Mouse (Mus musculus) lung, embryonic 16.5 days (tissue): ENCODE measurements around the gene Pou2f3. TPM values are rescaled to one million over a fixed set of nuclear protein-coding genes. Genes with fewer than 3 reads are reported as not detected.

Experiments
- ATAC-seq: fragments of 200-750 bp; cut with Nextera tagmentation; 2 replicates; pipeline ENCODE4 v1.8.0; 2017; ENCODE audit warnings: low read depth, mild to moderate bottlenecking, moderate library complexity
- H3K27ac ChIP-seq: fragments of 300-500 bp; sonication (generic); 2 replicates; pipeline ENCODE4 v1.5.1; 2014; ENCODE audit warnings: mild to moderate bottlenecking, control low read depth, low read length
- H3K27me3 ChIP-seq: fragments of 300-500 bp; sonication (generic); 2 replicates; pipeline ENCODE4 v1.6.1; 2014; ENCODE audit warnings: low read depth, low read length, mixed read lengths; ENCODE audit not compliant: control insufficient read depth, insufficient read depth
- H3K36me3 ChIP-seq: fragments of 300-500 bp; sonication (generic); 2 replicates; pipeline ENCODE4 v1.6.1; 2014; ENCODE audit warnings: low read length; ENCODE audit not compliant: control insufficient read depth, insufficient read depth
- H3K4me1 ChIP-seq: fragments of 300-500 bp; sonication (generic); replicated peaks from 2 replicates; pipeline ENCODE4 v1.6.1; 2014; ENCODE audit warnings: low read length, mixed read lengths; ENCODE audit not compliant: control insufficient read depth, insufficient read depth
- H3K4me2 ChIP-seq: fragments of 300-500 bp; sonication (generic); 2 replicates; pipeline ENCODE4 v1.6.1; 2014; ENCODE audit warnings: low read depth, low read length, control low read depth
- H3K4me3 ChIP-seq: fragments of 300-500 bp; sonication (generic); 2 replicates; pipeline ENCODE4 v1.5.1; 2014; ENCODE audit warnings: mild to moderate bottlenecking, low read length, control low read depth
- H3K9ac ChIP-seq: fragments of 300-500 bp; sonication (generic); 2 replicates; pipeline ENCODE4 v1.6.1; 2014; ENCODE audit warnings: low read length, control low read depth
- H3K9me3 ChIP-seq: fragments of 300-500 bp; sonication (generic); 2 replicates; pipeline ENCODE4 v1.6.1; 2016; ENCODE audit warnings: low read length; ENCODE audit not compliant: control insufficient read depth
- WGBS: fragments of 180-500 bp; shearing (Covaris S2); extraction: QIAGEN DNeasy Blood & Tissue Kit; methylation state at CpG from one replicate; pipeline ENCODE4 v1.1.7; 2014; 5-methylcytosine and 5-hydroxymethylcytosine counted together
- polyA plus RNA-seq: library from polyadenylated mRNA; unstranded; fragments of >200 nt; fragmentation: Nextera tagmentation; extraction: Ambion mirVana; gene quantifications from 2 replicates; pipeline ENCODE4 v1.2.1, GENCODE M21; 2015

The Pou2f3 gene
- polyA plus RNA-seq, 1 experiment from 2014 or later = 0.13 TPM

DNA sequence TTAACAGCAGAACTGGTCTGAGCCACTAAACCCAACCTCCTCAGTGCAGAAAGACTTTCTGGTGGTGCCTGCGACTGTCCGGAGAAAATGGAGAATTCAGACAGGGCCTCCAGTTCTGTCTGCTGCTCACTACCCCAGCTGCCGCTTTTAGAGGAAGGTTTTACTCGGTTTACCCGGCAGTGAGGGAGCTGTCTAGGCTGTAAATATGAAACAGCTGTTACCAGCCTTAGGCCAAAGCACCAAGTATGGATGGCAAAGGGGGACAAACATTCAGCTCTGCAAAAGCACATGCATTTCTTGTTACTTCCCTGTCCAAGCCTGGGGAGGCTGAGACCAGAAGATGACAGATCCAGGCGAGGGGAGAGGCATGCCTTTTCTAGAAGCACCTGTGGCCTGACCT lies 43.8 kb downstream of the Pou2f3 start:
- WGBS = 62% methylated on average over 6 of the region's 6 CpGs
- ATAC-seq = peak; percentile 17; the same call in 1 of the 2 replicates
- H3K27ac ChIP-seq = no peak overlapping the region
- no peak overlapping the region for H3K4me2 ChIP-seq
- H3K4me1 ChIP-seq = peaks cover 4% of the 10 kb centered on the region; the same call in 1 of the 2 replicates
- no peaks in the 10 kb centered on the region for H3K27me3 ChIP-seq
- H3K9me3 ChIP-seq = no peaks in the 10 kb centered on the region
- no peaks in the 10 kb centered on the region for H3K36me3 ChIP-seq
- H3K9ac ChIP-seq = no peak overlapping the region
- no peak overlapping the region for H3K4me3 ChIP-seq

DNA sequence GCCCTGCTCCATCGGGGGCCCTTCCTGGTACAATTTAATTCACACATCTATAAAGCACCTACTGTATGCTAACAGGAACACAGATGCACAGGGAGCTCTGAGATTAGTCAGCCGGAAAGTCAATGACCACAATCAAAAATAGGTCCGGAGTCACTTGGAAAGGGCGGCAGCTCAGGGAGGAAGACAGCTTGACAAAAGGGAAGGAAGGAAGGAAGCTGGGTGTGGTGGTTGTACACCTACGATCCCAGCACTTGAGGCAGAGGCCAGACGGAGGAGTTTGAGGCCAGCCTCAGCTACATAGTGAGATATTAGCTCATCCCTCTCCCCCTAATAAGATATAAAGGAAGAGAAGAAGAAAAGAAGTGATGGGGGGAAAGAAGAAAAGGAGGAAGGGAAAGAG lies 54.2 kb downstream of the Pou2f3 start:
- H3K4me1 ChIP-seq = no peaks in the 10 kb centered on the region
- no peaks in the 10 kb centered on the region for H3K9me3 ChIP-seq
- WGBS = 57% methylated on average over 6 of the region's 6 CpGs

DNA sequence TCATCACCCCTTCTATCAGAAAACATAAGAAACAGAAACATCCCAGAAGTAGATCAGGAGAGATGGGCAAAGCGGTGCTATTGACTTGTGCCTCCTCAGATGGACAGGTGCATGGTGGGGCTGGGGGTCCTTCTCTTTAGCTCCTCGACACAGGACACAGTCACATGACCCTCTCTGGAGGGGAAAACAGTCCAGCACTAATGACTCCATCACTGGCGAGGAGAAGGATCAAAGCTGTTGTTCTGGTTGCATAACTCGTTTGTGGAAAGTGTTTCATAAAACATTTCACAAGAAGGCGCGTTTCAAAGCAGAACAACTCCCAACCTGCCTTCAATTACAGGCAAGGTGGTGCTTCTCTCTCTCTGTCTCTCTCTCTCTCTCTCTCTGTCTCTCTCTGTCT lies 58.4 kb downstream of the Pou2f3 start:
- no peak overlapping the region for H3K4me3 ChIP-seq
- no peaks in the 10 kb centered on the region; the same call in none of the 2 replicates for H3K27me3 ChIP-seq
- peaks cover 8% of the 10 kb centered on the region for H3K4me1 ChIP-seq
- no peak overlapping the region for H3K9ac ChIP-seq
- no peaks in the 10 kb centered on the region for H3K36me3 ChIP-seq
- H3K9me3 ChIP-seq = no peaks in the 10 kb centered on the region
- WGBS = 71% methylated on average over 6 of the region's 6 CpGs
- H3K4me2 ChIP-seq = no peak overlapping the region
- no peak overlapping the region for H3K27ac ChIP-seq
- no peak for ATAC-seq

More for the DNA sequence above, 54.2 kb downstream of the Pou2f3 start:
- Histone ChIP-seq H3K27me3 (no peaks in the 10 kb centered on the region), H3K4me3 (no peak overlapping the region), H3K9ac (no peak overlapping the region), H3K27ac (no peak overlapping the region), H3K36me3 (no peaks in the 10 kb centered on the region), H3K4me2 (no peak overlapping the region)
- ATAC-seq = no peak

DNA sequence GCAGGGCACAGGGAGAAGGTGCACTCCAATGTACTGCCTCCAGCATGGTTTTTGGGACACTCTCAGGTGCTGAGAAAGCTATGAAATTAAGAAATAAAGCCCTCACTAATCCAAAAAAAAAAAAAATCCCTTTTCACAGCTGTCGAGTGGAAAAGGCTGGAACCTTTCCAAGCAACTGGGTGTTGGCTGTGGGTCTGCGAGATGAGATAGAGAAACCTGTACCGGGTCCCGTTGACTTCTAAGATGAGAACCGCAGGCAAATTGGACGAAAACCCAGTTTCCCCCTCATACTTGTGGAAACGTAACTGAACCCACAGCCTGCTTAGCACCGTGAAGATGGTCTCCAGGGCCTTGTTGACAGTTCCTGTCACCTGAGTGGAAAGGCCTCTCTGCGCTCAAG lies 59.2 kb downstream of the Pou2f3 start:
- Histone ChIP-seq H3K27me3 (no peaks in the 10 kb centered on the region; the same call in none of the 2 replicates), H3K27ac (no peak overlapping the region), H3K9ac (no peak overlapping the region), H3K4me1 (peaks cover 8% of the 10 kb centered on the region), H3K4me3 (no peak overlapping the region), H3K36me3 (no peaks in the 10 kb centered on the region), H3K4me2 (no peak overlapping the region), H3K9me3 (no peaks in the 10 kb centered on the region)
- WGBS = 46% methylated on average over 9 of the region's 9 CpGs
- no peak for ATAC-seq

DNA sequence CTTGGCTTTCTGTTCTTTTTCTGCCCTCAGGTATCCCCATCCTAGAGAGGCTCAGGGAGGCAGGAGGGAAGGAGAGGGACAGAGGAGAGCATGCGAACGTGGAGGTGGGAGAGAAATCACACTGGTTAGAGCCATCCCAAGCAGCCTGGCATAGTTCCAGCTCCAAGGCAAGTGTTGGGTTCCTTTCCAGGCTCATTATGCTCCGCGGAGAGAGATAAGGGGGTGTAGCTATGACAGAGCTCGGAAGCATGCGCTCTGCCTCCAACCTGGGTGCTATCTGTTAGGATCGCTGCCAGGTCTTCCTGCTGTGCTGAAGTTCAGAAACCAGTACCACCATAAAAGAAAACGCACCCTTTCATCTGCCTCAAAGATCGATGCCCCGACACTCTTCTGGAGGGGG lies 60.1 kb downstream of the Pou2f3 start:
- no peak overlapping the region for H3K9ac ChIP-seq
- peaks cover 8% of the 10 kb centered on the region for H3K4me1 ChIP-seq
- H3K27me3 ChIP-seq = no peaks in the 10 kb centered on the region; the same call in none of the 2 replicates
- H3K9me3 ChIP-seq = no peaks in the 10 kb centered on the region
- H3K4me3 ChIP-seq = no peak overlapping the region
- peak overlapping the region; percentile 24; the same call in 1 of the 2 replicates for H3K4me2 ChIP-seq
- H3K27ac ChIP-seq = no peak overlapping the region
- peak; percentile 17; the same call in 1 of the 2 replicates for ATAC-seq
- no peaks in the 10 kb centered on the region for H3K36me3 ChIP-seq
- WGBS = 9% methylated on average over 10 of the region's 10 CpGs

DNA sequence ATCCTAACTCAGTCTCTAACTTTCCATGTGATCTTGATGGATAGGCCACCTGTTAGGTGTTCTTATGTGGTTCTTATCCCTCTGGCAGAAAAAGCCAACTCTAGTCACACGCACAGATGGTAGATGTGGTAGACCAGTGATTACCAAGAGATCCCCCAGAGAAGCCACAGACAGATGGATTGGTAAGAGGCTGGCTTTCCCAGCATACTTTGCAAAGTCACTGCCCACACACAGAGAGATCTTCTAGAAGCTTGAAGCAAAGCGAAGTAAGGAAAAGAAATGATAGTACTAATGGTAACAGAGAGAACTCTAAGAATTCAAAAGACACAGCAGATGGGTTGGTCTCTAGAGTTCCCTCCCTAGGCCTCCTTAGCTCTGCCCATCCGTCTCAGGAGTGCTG lies 60.7 kb downstream of the Pou2f3 start:
- Histone ChIP-seq H3K4me1 (peaks cover 8% of the 10 kb centered on the region), H3K4me3 (no peak overlapping the region), H3K9me3 (no peaks in the 10 kb centered on the region), H3K27me3 (no peaks in the 10 kb centered on the region; the same call in none of the 2 replicates), H3K9ac (no peak overlapping the region), H3K4me2 (no peak overlapping the region), H3K36me3 (no peaks in the 10 kb centered on the region), H3K27ac (no peak overlapping the region)
- ATAC-seq = no peak
- 80% methylated on average over 3 of the region's 3 CpGs for WGBS

DNA sequence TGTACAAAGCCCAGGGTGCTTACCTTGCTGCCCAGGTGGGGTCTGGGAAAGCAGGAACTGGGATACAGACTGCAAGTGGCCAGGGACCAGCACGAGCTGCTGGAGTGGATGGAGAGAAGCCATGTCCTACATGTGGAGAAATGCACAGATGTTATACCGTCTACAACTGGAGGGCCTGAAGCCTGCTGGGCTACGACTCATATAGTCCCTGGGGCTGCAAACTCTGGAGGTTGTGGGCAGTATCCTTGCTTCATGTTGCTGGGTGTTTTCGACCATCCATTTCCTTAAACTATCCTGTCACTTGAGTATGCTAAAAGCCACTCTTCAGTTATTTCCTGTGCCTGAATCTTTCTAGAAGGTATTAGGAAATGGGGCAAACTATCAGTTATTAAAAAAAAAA lies 65.0 kb downstream of the Pou2f3 start:
- peaks cover 4% of the 10 kb centered on the region for H3K4me1 ChIP-seq
- ATAC-seq = no peak
- no peak overlapping the region for H3K4me2 ChIP-seq
- no peaks in the 10 kb centered on the region for H3K9me3 ChIP-seq
- no peaks in the 10 kb centered on the region for H3K36me3 ChIP-seq
- no peak overlapping the region for H3K4me3 ChIP-seq
- H3K27me3 ChIP-seq = no peaks in the 10 kb centered on the region; the same call in none of the 2 replicates
- 81% methylated on average over 4 of the region's 4 CpGs for WGBS
- H3K9ac ChIP-seq = no peak overlapping the region
- H3K27ac ChIP-seq = no peak overlapping the region

DNA sequence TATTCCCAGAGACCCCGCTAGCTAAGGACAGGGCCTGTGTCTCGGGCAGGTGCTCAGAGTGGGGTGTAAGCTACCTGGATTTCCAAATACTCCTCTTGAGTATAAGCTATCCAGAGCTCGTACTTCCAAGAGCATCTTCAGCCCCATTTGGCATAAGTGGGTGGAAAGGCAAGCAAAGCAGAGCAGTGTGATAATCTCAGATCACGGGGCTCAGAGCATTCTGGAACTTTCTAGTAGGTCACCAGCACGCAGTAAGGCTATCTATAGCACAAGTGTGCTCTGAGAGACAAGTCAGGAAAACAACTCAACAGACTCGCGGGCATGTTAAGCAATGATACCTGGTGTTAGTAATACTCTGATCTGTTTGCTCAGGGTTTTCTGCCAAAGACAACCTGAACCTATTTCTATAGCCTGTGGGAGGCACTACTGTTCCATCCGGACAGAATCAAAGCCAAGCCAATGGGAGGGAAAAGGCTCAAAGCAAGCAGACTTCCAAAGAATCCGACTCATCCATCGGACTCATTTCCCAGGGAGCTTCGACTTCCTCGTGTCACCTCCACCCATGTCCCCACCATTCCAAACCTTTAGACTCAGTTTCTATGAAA lies 65.9 kb downstream of the Pou2f3 start:
- 57% methylated on average over 12 of the region's 12 CpGs for WGBS
- Histone ChIP-seq H3K9ac (no peak overlapping the region), H3K36me3 (no peaks in the 10 kb centered on the region), H3K4me3 (no peak overlapping the region), H3K9me3 (no peaks in the 10 kb centered on the region), H3K4me2 (no peak overlapping the region), H3K4me1 (no peaks in the 10 kb centered on the region), H3K27ac (no peak overlapping the region), H3K27me3 (no peaks in the 10 kb centered on the region; the same call in 1 of the 2 replicates)
- ATAC-seq = no peak

DNA sequence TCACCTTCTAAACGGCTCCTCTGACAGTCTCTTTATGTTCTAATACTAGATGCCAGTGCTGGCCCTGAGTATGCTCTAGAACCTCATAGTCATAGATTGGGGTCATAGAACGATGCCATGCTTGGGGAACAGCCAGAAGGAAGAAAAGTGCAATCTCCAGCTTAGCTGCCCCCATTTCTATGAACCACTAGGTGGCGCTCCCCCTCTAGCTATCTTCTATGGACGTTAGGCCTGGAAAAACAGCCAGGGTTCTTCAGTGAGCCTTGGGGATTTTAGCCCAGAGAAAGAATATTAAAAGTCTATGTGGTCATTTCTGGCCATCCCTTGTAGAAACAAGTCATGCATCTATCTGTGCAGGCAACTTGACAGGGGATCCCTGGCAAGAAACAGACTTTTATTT lies 68.3 kb downstream of the Pou2f3 start:
- Histone ChIP-seq H3K27ac (no peak overlapping the region), H3K4me3 (no peak overlapping the region), H3K36me3 (no peaks in the 10 kb centered on the region), H3K4me1 (no peaks in the 10 kb centered on the region), H3K4me2 (no peak overlapping the region), H3K9me3 (no peaks in the 10 kb centered on the region), H3K27me3 (no peaks in the 10 kb centered on the region), H3K9ac (no peak overlapping the region)
- WGBS = 7% methylated on average over 4 of the region's 4 CpGs
- peak; percentile 31; the same call in 1 of the 2 replicates for ATAC-seq
